Mouse (Mus musculus) layer of hippocampus, adult 9-10 months (tissue): ENCODE measurements around the gene 2010315B03Rik.
A peak's percentile ranks its signal among the peaks of the same experiment; 100 is the strongest.
"Not testable (repeated sequence)": the region's sequence is repeated elsewhere in the genome, so short reads cannot be mapped to it uniquely, and the experiment has no call there.

Experiments used
- DNase-seq: peaks from one replicate; pipeline ENCODE4 v3.0.0; 2022; ENCODE audit warnings: low spot score

Gene 2010315B03Rik

DNA sequence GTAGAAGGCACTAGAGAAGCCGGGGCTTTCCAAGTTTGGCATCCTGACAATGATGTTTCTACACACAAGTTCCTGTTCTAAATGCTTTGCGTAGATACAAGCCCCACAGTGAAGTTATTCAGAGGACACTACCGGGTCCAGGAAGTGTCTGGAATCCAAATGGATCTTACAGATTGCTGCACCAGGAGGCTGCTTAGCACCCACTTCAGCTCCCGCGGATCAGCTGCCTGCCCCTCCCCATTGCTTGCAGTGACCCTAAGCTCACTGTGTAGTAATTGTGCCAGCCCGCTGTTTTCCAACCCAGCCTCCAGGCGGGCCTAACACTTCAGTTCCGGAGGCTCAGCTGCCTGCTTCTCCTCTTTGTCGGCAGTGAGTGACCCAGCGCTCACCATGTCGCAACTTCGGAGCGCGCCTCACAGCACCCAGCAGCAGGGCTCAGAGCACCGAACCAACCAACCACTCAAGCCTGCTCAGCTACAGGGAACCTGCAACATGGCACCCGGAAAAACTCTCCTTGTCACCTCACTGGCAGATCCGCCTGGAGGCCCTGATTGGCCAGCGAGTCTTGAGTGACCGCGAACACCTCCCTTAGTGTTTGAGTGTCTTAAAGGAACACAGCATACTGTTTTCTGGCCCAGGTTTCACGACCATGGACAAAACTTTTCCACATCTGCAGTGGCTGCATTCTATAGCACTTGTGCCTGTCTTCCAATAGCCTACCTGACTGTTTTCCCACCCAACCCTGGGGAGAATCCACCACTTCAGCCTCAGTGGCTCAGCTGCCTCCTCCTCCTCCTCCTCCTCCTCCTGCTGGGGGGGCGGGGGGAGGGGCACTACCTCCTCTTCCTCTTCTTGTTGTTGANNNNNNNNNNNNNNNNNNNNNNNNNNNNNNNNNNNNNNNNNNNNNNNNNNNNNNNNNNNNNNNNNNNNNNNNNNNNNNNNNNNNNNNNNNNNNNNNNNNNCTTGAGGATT, at the start of gene 2010315B03Rik:
Gene 2010315B03Rik (minus strand): TSS at position 526 of the 972 bp plus-strand sequence.
- peak; percentile 88 for DNase-seq

- DNase-seq: no peak
Measured at GRCm38 (mm10) chr9:124311502-124311901, 994 bp downstream of the 2010315B03Rik start.

- no peak for DNase-seq
Measured at GRCm38 (mm10) chr9:124288329-124288728, 24.2 kb downstream of the 2010315B03Rik start.

- peak; percentile 87 for DNase-seq
Measured at GRCm38 (mm10) chr9:124281912-124282686, 30.4 kb downstream of the 2010315B03Rik start.

- DNase-seq: no peak
Measured at GRCm38 (mm10) chr9:124281448-124281791, 31.1 kb downstream of the 2010315B03Rik start.

GRCm38 (mm10) chr9:124280576-124281447, 31.7 kb downstream of the 2010315B03Rik start:
- DNase-seq: no peak

DNA sequence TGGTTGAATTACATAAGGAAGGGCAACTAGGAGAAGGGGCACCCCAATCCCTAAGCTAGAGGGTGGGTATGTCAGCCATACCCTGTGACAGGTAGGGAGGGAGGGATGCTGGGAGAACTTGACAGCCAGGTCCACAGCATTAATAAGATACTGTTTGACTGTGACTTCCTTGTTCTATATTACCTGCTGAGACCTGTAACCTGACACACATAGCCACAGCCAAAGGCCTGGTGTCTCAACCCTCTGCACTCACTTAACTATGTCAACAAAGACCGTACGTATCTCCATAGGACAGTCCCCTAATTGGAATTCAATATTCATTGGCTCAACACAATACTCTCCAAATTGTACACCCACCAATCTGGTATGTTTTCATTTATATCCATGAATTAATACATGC, 33.2 kb downstream of the 2010315B03Rik start:
- no peak for DNase-seq

DNA sequence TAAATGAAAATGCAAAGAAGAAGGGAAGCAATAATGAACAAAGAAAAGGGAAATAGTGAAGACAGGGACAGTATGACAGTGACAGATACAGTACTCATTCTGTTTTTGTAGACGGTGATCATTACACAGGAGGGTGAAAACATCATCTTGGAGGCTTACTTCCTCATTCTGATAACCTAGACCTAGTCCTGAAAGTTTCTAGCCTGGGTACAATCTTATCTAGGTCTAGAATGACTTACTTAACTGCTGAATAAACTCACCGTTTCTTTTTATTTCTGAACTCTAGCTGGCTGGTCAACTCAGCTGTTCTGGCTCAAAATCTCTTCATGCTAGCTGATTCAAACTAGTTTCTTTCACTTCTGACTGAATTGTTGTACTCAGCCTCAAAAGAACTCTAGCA, 37.4 kb downstream of the 2010315B03Rik start:
- DNase-seq: no peak

GRCm38 (mm10) chr9:124273172-124273571, 39.3 kb downstream of the 2010315B03Rik start:
- no peak for DNase-seq

GRCm38 (mm10) chr9:124267929-124268328, 44.6 kb downstream of the 2010315B03Rik start:
- no peak for DNase-seq

DNA sequence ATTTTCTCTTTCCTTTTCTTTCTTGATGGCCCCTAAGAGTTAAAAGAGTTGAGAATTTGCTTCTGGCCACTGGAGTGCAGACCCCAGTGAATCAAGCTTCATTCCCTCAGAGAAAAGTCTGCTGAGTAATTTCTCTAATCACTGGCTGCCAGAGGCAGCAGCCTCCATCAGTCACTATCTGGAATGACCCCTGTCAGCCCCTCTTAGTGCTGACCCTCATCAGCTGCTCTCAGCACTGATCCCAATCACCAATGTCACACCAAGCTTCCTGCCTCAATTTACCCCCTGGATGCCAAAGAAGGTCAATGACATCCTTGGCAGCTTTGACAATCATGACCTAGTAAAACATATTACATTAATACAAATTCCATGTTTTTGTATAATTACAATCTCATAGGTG, 45.0 kb downstream of the 2010315B03Rik start:
- no peak for DNase-seq

GRCm38 (mm10) chr9:124262987-124263717, 49.3 kb downstream of the 2010315B03Rik start:
- no peak for DNase-seq

DNA sequence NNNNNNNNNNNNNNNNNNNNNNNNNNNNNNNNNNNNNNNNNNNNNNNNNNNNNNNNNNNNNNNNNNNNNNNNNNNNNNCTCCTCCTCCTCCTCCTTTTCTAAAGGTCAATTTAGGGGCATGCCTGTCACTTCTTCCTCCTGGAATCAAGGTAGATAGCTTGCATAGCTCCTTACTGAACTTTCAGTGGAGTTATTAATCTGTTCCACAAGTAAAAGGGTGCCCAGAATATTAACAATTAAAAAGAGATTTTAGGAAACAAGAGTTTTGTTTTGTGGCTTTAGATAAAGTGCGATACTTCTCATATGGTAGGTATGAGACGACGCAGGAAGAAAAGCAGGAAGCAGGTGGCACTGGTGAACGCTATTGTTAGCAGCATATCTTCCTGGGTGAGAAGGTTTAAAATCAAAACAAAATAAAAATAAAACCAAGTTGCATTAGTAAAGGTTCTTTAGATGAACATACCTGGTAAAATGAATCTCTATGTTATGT, 54.4 kb downstream of the 2010315B03Rik start:
- DNase-seq: no peak

DNA sequence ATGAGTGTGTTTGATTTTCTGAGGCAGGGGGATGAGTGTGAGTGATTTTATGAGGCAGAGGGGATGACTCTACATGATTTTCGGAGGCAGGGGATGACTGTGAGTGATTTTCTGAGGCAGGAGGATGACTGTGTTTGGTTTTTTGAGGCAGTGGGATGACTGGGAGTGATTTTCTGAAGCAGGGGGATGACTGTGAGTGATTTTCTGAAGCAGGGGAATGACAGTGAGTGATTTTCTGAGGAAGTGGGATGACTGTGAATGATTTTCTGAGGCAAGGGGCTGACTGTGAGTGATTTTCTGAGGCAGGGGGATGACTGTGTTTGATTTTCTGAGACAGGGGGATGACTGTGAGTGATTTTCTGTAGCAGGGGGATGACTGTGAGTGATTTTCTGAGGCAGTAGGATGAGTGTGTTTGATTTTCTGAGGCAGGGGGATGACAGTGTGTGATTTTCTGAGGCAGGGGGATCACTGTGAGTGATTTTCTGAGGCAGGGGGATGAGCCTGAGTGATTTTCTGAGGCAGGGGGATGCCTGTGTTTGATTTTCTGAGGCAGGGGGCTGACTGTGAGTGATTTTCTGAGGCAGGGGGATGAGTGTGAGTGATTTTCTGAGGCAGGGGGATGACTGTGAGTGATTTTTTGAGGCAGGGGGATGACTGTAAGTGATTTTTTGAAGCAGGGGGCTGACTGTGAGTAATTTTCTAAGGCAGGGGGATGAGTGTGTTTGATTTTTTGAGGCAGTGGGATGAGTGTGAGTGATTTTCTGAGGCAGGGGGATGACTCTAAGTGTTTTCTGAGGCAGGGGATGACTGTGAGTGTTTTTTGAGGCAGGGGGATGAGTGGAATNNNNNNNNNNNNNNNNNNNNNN, 55.1 kb downstream of the 2010315B03Rik start:
- no peak for DNase-seq

DNA sequence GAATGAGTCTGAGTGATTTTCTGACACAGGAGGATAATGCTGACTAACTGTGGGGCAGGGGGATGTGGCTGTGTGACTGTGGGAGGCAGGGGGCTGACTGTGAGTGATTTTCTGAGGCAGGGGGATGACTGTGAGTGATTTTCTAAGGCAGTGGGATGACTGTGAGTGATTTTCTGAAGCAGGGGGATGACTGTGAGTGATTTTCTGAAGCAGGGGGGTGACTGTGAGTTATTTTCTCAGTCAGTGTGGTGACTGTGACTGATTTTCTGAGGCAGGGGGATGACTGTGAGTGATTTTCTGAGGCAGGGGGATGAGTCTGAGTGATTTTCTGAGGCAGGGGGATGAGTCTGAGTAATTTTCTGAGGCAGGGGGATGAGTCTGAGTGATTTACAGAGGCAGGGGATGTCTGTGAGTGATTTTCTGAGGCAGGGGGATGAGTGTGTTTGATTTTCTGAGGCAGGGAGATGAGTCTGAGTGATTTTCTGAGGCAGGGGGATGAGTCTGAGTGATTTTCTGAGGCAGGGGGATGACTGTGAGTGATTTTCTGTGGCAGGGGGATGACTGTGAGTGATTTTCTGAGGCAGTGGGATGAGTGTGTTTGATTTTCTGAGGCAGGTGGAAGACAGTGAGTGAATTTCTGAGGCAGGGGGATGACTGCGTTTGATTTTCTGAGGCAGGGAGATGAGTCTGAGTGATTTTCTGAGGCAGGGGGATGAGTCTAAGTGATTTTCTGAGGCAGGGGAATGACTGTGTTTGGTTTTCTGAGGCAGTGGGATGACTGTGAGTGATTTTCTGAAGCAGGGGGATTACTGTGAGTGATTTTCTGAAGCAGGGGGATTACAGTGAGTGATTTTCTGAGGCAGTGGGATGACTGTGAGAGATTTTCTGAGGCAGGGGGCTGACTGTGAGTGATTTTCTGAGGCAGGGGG, 56.0 kb downstream of the 2010315B03Rik start:
- DNase-seq: not testable (repeated sequence)

GRCm38 (mm10) chr9:124251438-124251837, 61.1 kb downstream of the 2010315B03Rik start:
- no peak for DNase-seq
